Mouse (Mus musculus) ovary, adult 2 months (tissue): Measurements from ENCODE around the gene Smpdl3b. TPM values are rescaled to one million over a fixed set of nuclear protein-coding genes. Genes with fewer than 3 reads are reported as not detected.

Experiments used
- polyA plus RNA-seq: library from polyadenylated mRNA; depleted of rRNA; stranded (reverse); fragments of >200 nt; gene quantifications from 2 replicates; pipeline ENCODE4 v1.2.3, GENCODE M21; 2012; rRNA removed

The Smpdl3b gene
- 50.0 and 79.8 TPM in 2 replicates for polyA plus RNA-seq

DNA sequence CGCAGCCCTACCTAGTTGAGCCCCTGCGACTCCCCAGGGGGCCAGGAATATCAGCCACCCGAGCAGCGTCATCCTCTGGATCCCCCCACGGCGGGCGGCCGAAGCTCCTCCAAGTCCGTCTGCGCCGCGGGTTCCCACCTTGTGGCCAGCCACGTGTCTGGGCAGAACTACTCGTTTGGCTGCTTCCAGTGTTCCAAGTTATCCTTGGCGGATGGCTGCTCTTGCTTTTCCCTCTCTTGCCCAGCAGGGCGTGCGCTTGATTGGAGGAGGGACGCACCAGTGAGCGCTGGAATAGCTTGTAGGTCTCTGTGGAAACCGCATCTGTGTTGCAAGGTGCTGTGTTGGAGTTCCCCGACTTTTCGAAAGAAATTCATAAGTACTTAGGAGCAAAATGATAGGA lies at the start of gene Smpdl3b:
Gene Smpdl3b, minus strand, starts transcription at position 279 of the 400 bp plus-strand sequence.

GRCm38 (mm10) chr4:132796196-132796886 lies 39.3 kb upstream of the Smpdl3b start, which contains the start of gene Themis2:
Gene Themis2 (minus strand): TSS chr4:132796387.

GRCm38 (mm10) chr4:132767914-132768876 lies 11.1 kb upstream of the Smpdl3b start, which contains the start of gene Rpa2:
Gene Rpa2 (plus strand): TSS chr4:132768332.

GRCm38 (mm10) chr4:132732148-132732684 lies 24.8 kb downstream of the Smpdl3b start, which contains the start of gene Xkr8:
Gene Xkr8 (minus strand): TSS chr4:132732546.

Other genes with a start within 250 kb of the Smpdl3b start
- 15.5 and 17.6 TPM in 2 replicates for gene Sesn2, start 246.8 kb downstream of the Smpdl3b start, polyA plus RNA-seq
- gene Atpif1, start 223.6 kb downstream of the Smpdl3b start, polyA plus RNA-seq, result 92.5 and 111 TPM in 2 replicates
- 12.0 and 21.1 TPM in 2 replicates for gene Dnajc8, start 221.7 kb downstream of the Smpdl3b start, polyA plus RNA-seq
- gene Ptafr, start 193.2 kb downstream of the Smpdl3b start, polyA plus RNA-seq, result 6.3 and 7.9 TPM in 2 replicates
- 23.4 and 51.3 TPM in 2 replicates for gene Eya3, start 118.3 kb downstream of the Smpdl3b start, polyA plus RNA-seq
- gene Xkr8, start 24.7 kb downstream of the Smpdl3b start, polyA plus RNA-seq, result 12.8 and 13.8 TPM in 2 replicates
- gene Rpa2, start 11.1 kb upstream of the Smpdl3b start, polyA plus RNA-seq, result 16.6 and 22.2 TPM in 2 replicates
- 4.1 and 4.5 TPM in 2 replicates for gene Themis2, start 39.1 kb upstream of the Smpdl3b start, polyA plus RNA-seq
- 28.8 and 38.3 TPM in 2 replicates for gene Ppp1r8, start 85.9 kb upstream of the Smpdl3b start, polyA plus RNA-seq
- gene Stx12, start 127.3 kb upstream of the Smpdl3b start, polyA plus RNA-seq, result 14.7 and 15.3 TPM in 2 replicates
- gene Fam76a, start 165.3 kb upstream of the Smpdl3b start, polyA plus RNA-seq, result 11.4 and 14.2 TPM in 2 replicates
- 1.9 and 2.1 TPM in 2 replicates for gene Fgr, start 216.8 kb upstream of the Smpdl3b start, polyA plus RNA-seq